Mouse (Mus musculus): Measurements from ENCODE around the gene Ahnak. TPM values are rescaled to one million over a fixed set of nuclear protein-coding genes. Genes with fewer than 3 reads are reported as not detected.
"Not testable (repeated sequence)": the region's sequence is repeated elsewhere in the genome, so short reads cannot be mapped to it uniquely, and the experiment has no call there.

The Ahnak gene
- total RNA-seq, 2 experiments from 2014 or later: 18.1 to 19.9 TPM

GRCm38 (mm10) chr19:8992769-8993624, 3.9 kb downstream of the Ahnak start:
- peak; percentile 45 to 78 for DNase-seq (ENCODE audit: low spot score in 2 of 2)

GRCm38 (mm10) chr19:8993625-8993912, 4.5 kb downstream of the Ahnak start:
- DNase-seq (ENCODE audit: low spot score in 2 of 2): no peak

- no peak for DNase-seq (ENCODE audit: low spot score in 2 of 2)
Observed at GRCm38 (mm10) chr19:8994813-8995607, 5.9 kb downstream of the Ahnak start.

- no peak for DNase-seq (ENCODE audit: low spot score in 2 of 2)
Observed at GRCm38 (mm10) chr19:8996601-8997000, 7.5 kb downstream of the Ahnak start.

- DNase-seq (ENCODE audit: low spot score in 2 of 2): no peak
Observed at GRCm38 (mm10) chr19:8997546-8997945, 8.5 kb downstream of the Ahnak start.

GRCm38 (mm10) chr19:8998546-8998945, 9.5 kb downstream of the Ahnak start:
- no peak for DNase-seq (ENCODE audit: low spot score in 2 of 2)

- DNase-seq (ENCODE audit: low spot score in 2 of 2): no peak
Observed at GRCm38 (mm10) chr19:8999223-8999622, 10.1 kb downstream of the Ahnak start.

GRCm38 (mm10) chr19:9006915-9007314, 17.8 kb downstream of the Ahnak start:
- DNase-seq (ENCODE audit: low spot score in 2 of 2): not testable (repeated sequence)

GRCm38 (mm10) chr19:9019298-9019697, 30.2 kb downstream of the Ahnak start:
- no peak for DNase-seq (ENCODE audit: low spot score in 2 of 2)

GRCm38 (mm10) chr19:9023021-9023778, 34.1 kb downstream of the Ahnak start:
- peak; percentile 8 to 38 for DNase-seq (ENCODE audit: low spot score in 2 of 2)

GRCm38 (mm10) chr19:9025562-9026257, 36.6 kb downstream of the Ahnak start:
- DNase-seq (ENCODE audit: low spot score in 2 of 2): no peak

GRCm38 (mm10) chr19:9026634-9027033, 37.5 kb downstream of the Ahnak start:
- peak in 1 of 2 experiments; percentile 20 for DNase-seq (ENCODE audit: low spot score in 2 of 2)

- no peak for DNase-seq (ENCODE audit: low spot score in 2 of 2)
Observed at GRCm38 (mm10) chr19:9027795-9028194, 38.7 kb downstream of the Ahnak start.

- no peak for DNase-seq (ENCODE audit: low spot score in 2 of 2)
Observed at GRCm38 (mm10) chr19:9028375-9028774, 39.3 kb downstream of the Ahnak start.

- no peak for DNase-seq (ENCODE audit: low spot score in 2 of 2)
Observed at GRCm38 (mm10) chr19:9029640-9030262, 40.7 kb downstream of the Ahnak start.

GRCm38 (mm10) chr19:9032502-9033129, 43.5 kb downstream of the Ahnak start:
- no peak for DNase-seq (ENCODE audit: low spot score in 2 of 2)

GRCm38 (mm10) chr19:9033412-9034340, 44.6 kb downstream of the Ahnak start:
- no peak for DNase-seq (ENCODE audit: low spot score in 2 of 2)

GRCm38 (mm10) chr19:9034480-9034879, 45.4 kb downstream of the Ahnak start:
- DNase-seq (ENCODE audit: low spot score in 2 of 2): no peak

- no peak for DNase-seq (ENCODE audit: low spot score in 2 of 2)
Observed at GRCm38 (mm10) chr19:9035101-9035500, 46.0 kb downstream of the Ahnak start.
